Mouse (Mus musculus) megakaryocyte, embryonic 14.5 days (primary cell): ENCODE results near the gene Ttc9b. TPM values are rescaled to one million over a fixed set of nuclear protein-coding genes. Genes with fewer than 3 reads are reported as not detected.

Experiments used
- H3K27me3 ChIP-seq: replicated peaks from 2 replicates; pipeline ENCODE3; 2012; ENCODE audit warnings: inconsistent platforms
- H3K36me3 ChIP-seq: replicated peaks from 2 replicates; pipeline ENCODE3; 2012; ENCODE audit warnings: low read length, inconsistent platforms, mixed read lengths
- H3K4me1 ChIP-seq: 2 replicates; pipeline ENCODE4 v1.6.1; 2012; ENCODE audit warnings: inconsistent platforms
- H3K4me3 ChIP-seq: replicated peaks from 2 replicates; pipeline ENCODE3; 2012; ENCODE audit warnings: moderate library complexity, mild to moderate bottlenecking, inconsistent platforms
- H3K9me3 ChIP-seq: 2 replicates; pipeline ENCODE4 v1.6.1; 2012; ENCODE audit warnings: inconsistent platforms
- FLI1 ChIP-seq: IDR thresholded peaks from 2 replicates; pipeline ENCODE4 v1.6.1; 2012; ENCODE audit warnings: low read length, inconsistent platforms, mixed read lengths
- GATA1 ChIP-seq: IDR thresholded peaks from 3 replicates; pipeline ENCODE4 v1.6.1; 2012; ENCODE audit warnings: mixed read lengths, low read length, inconsistent platforms, borderline replicate concordance
- polyA plus RNA-seq: library from polyadenylated mRNA; stranded (reverse); fragments of >175 nt; gene quantifications from 2 replicates; pipeline ENCODE4 v1.2.3, GENCODE M21; 2012; ENCODE audit warnings: low replicate concordance; ENCODE audit not compliant: insufficient read depth

The Ttc9b gene
- polyA plus RNA-seq, 1 experiment, result not detected

- no peaks in the 10 kb centered on the region for H3K36me3 ChIP-seq
- TF ChIP-seq FLI1, result no peak
- no peak for TF ChIP-seq GATA1
- H3K27me3 ChIP-seq, result peaks cover 79% of the 10 kb centered on the region
- H3K9me3 ChIP-seq, result no peaks in the 10 kb centered on the region
- H3K4me3 ChIP-seq, result peak overlapping the region; percentile 30
- H3K4me1 ChIP-seq, result peaks cover 28% of the 10 kb centered on the region
Measured at GRCm38 (mm10) chr7:27657824-27658395, 4.2 kb downstream of the Ttc9b start.

GRCm38 (mm10) chr7:27658712-27659663 is 5.3 kb downstream of the Ttc9b start:
- Histone ChIP-seq H3K36me3 (no peaks in the 10 kb centered on the region), H3K27me3 (peaks cover 74% of the 10 kb centered on the region), H3K9me3 (no peaks in the 10 kb centered on the region), H3K4me3 (peak overlapping the region; percentile 59), H3K4me1 (peaks cover 24% of the 10 kb centered on the region)
- TF ChIP-seq GATA1 (no peak), FLI1 (no peak)

GRCm38 (mm10) chr7:27662038-27662437 is 8.3 kb downstream of the Ttc9b start:
- TF ChIP-seq FLI1, result no peak
- no peak for TF ChIP-seq GATA1
- Histone ChIP-seq H3K4me3 (no peak overlapping the region), H3K4me1 (peaks cover 20% of the 10 kb centered on the region), H3K9me3 (no peaks in the 10 kb centered on the region), H3K36me3 (peaks cover 3% of the 10 kb centered on the region), H3K27me3 (peaks cover 58% of the 10 kb centered on the region)

GRCm38 (mm10) chr7:27673064-27673574 is 19.4 kb downstream of the Ttc9b start:
- TF ChIP-seq GATA1 (no peak), FLI1 (no peak)
- Histone ChIP-seq H3K27me3 (peaks cover 9% of the 10 kb centered on the region), H3K36me3 (peaks cover 16% of the 10 kb centered on the region), H3K9me3 (no peaks in the 10 kb centered on the region), H3K4me1 (peaks cover 30% of the 10 kb centered on the region), H3K4me3 (peak overlapping the region; percentile 94)

- Histone ChIP-seq H3K9me3 (no peaks in the 10 kb centered on the region), H3K4me1 (peaks cover 30% of the 10 kb centered on the region), H3K36me3 (peaks cover 12% of the 10 kb centered on the region), H3K4me3 (peak overlapping the region; percentile 94), H3K27me3 (peaks cover 9% of the 10 kb centered on the region)
- TF ChIP-seq FLI1 (no peak), GATA1 (no peak)
Measured at GRCm38 (mm10) chr7:27673575-27674131, 19.9 kb downstream of the Ttc9b start.

GRCm38 (mm10) chr7:27674195-27674521 is 20.4 kb downstream of the Ttc9b start:
- Histone ChIP-seq H3K4me3 (peak overlapping the region; percentile 94), H3K9me3 (no peaks in the 10 kb centered on the region), H3K4me1 (peaks cover 30% of the 10 kb centered on the region), H3K36me3 (peaks cover 12% of the 10 kb centered on the region), H3K27me3 (peaks cover 9% of the 10 kb centered on the region)
- TF ChIP-seq GATA1 (no peak), FLI1 (no peak)

- TF ChIP-seq FLI1, result no peak
- TF ChIP-seq GATA1, result no peak
- Histone ChIP-seq H3K4me1 (peaks cover 30% of the 10 kb centered on the region), H3K36me3 (peaks cover 12% of the 10 kb centered on the region), H3K27me3 (peaks cover 9% of the 10 kb centered on the region), H3K4me3 (peak within 1 kb of the TSS; percentile 94), H3K9me3 (no peaks in the 10 kb centered on the region)
Measured at GRCm38 (mm10) chr7:27674522-27675221, 21.0 kb downstream of the Ttc9b start, which contains the start of gene Map3k10. Gene Map3k10 (minus strand): TSS chr7:27674598.

GRCm38 (mm10) chr7:27675222-27675612 is 21.5 kb downstream of the Ttc9b start:
- Histone ChIP-seq H3K36me3 (peaks cover 7% of the 10 kb centered on the region), H3K4me3 (peak overlapping the region; percentile 94), H3K4me1 (peaks cover 30% of the 10 kb centered on the region), H3K27me3 (peaks cover 9% of the 10 kb centered on the region), H3K9me3 (no peaks in the 10 kb centered on the region)
- TF ChIP-seq GATA1, result no peak
- TF ChIP-seq FLI1, result no peak

GRCm38 (mm10) chr7:27683218-27683617 is 29.5 kb downstream of the Ttc9b start:
- TF ChIP-seq FLI1 (no peak), GATA1 (no peak)
- Histone ChIP-seq H3K9me3 (no peaks in the 10 kb centered on the region), H3K27me3 (no peaks in the 10 kb centered on the region), H3K36me3 (no peaks in the 10 kb centered on the region), H3K4me3 (no peak overlapping the region), H3K4me1 (peaks cover 39% of the 10 kb centered on the region)
